Mouse (Mus musculus) lung, postnatal 0 days (tissue): ENCODE measurements around the gene Abca2.

Source experiments
- CTCF ChIP-seq: IDR thresholded peaks from 2 replicates; pipeline ENCODE4 v1.5.1; 2016; ENCODE audit warnings: antibody characterized with exemption, mild to moderate bottlenecking
- EP300 ChIP-seq: IDR thresholded peaks from 2 replicates; pipeline ENCODE4 v1.6.1; 2016; ENCODE audit warnings: antibody characterized with exemption, mild to moderate bottlenecking, control low read depth

- TF ChIP-seq EP300, result no peak
- TF ChIP-seq CTCF, result no peak
These were observed 25.4 kb upstream of the Abca2 start for GRCm38 (mm10) chr2:25402972-25403601.
